Mouse (Mus musculus): ENCODE results near the gene Calml4. TPM values are rescaled to one million over a fixed set of nuclear protein-coding genes. Genes with fewer than 3 reads are reported as not detected.

The Calml4 gene
- total and polyA plus RNA-seq, 2 experiments from 2014 or later, result 2.6 to 13.0 TPM

- WGBS, result 8% methylated on average over 9 of the region's 9 CpGs
- H3K27ac ChIP-seq (ENCODE audit: low read depth, low read length), result peak overlapping the region; percentile 35; the same call in 1 of the 2 replicates
- no peak overlapping the region for H3K4me3 ChIP-seq (ENCODE audit: low read depth, low read length)
- no peak for TF ChIP-seq CTCF (IDR thresholded peaks at IDR 0.05; ENCODE audit: low read depth)
- no peaks in the 10 kb centered on the region for H3K27me3 ChIP-seq (ENCODE audit: insufficient read depth, low read length)
- no peak for ATAC-seq
- no peak overlapping the region for H3K9ac ChIP-seq
- H3K9me3 ChIP-seq (ENCODE audit: low read length), result no peaks in the 10 kb centered on the region
- DNase-seq, result no peak
- no peaks in the 10 kb centered on the region for H3K36me3 ChIP-seq (ENCODE audit: insufficient read depth)
- no peak overlapping the region for H3K4me2 ChIP-seq (ENCODE audit: low read depth)
- no peaks in the 10 kb centered on the region for H3K4me1 ChIP-seq (ENCODE audit: insufficient read depth)
These were observed 32.0 kb upstream of the Calml4 start for GRCm38 (mm10) chr9:62825791-62826393.

GRCm38 (mm10) chr9:62826456-62826855 lies 31.4 kb upstream of the Calml4 start:
- no peak for DNase-seq
- WGBS, result 11% methylated on average over 7 of the region's 7 CpGs
- no peaks in the 10 kb centered on the region for H3K27me3 ChIP-seq (ENCODE audit: insufficient read depth, low read length)
- H3K9ac ChIP-seq, result no peak overlapping the region
- H3K27ac ChIP-seq (ENCODE audit: low read depth, low read length), result no peak overlapping the region
- H3K4me2 ChIP-seq (ENCODE audit: low read depth), result no peak overlapping the region
- H3K9me3 ChIP-seq (ENCODE audit: low read length), result no peaks in the 10 kb centered on the region
- H3K36me3 ChIP-seq (ENCODE audit: insufficient read depth), result no peaks in the 10 kb centered on the region
- H3K4me1 ChIP-seq (ENCODE audit: insufficient read depth), result no peaks in the 10 kb centered on the region
- no peak for TF ChIP-seq CTCF (IDR thresholded peaks at IDR 0.05; ENCODE audit: low read depth)
- ATAC-seq, result no peak
- no peak overlapping the region for H3K4me3 ChIP-seq (ENCODE audit: low read depth, low read length)

- Histone ChIP-seq H3K9ac (no peak overlapping the region; the same call in 1 of the 2 replicates), H3K4me2 (ENCODE audit: low read depth) (peak overlapping the region; percentile 61), H3K27ac (ENCODE audit: low read depth, low read length) (peak overlapping the region; percentile 60; the same call in 1 of the 2 replicates), H3K36me3 (ENCODE audit: insufficient read depth) (no peaks in the 10 kb centered on the region), H3K27me3 (ENCODE audit: insufficient read depth, low read length) (no peaks in the 10 kb centered on the region), H3K4me3 (ENCODE audit: low read depth, low read length) (peak overlapping the region; percentile 39), H3K4me1 (ENCODE audit: insufficient read depth) (no peaks in the 10 kb centered on the region), H3K9me3 (ENCODE audit: low read length) (no peaks in the 10 kb centered on the region)
- peak; percentile 65 for TF ChIP-seq CTCF (IDR thresholded peaks at IDR 0.05; ENCODE audit: low read depth)
- DNase-seq (peak; percentile 76), ATAC-seq (0 out of 2 replicates have a peak, but pooled peaks have one; percentile 8)
- WGBS, result 5% methylated on average over 24 of the region's 24 CpGs
These were observed 29.8 kb upstream of the Calml4 start for GRCm38 (mm10) chr9:62827939-62828652.

GRCm38 (mm10) chr9:62828662-62829086 lies 29.2 kb upstream of the Calml4 start:
- WGBS, result under 1% methylated on average over 23 of the region's 23 CpGs
- peak; percentile 95 for TF ChIP-seq CTCF (IDR thresholded peaks at IDR 0.05; ENCODE audit: low read depth)
- H3K4me1 ChIP-seq (ENCODE audit: insufficient read depth), result no peaks in the 10 kb centered on the region
- ATAC-seq, result peak; percentile 97
- peak overlapping the region; percentile 39 for H3K4me3 ChIP-seq (ENCODE audit: low read depth, low read length)
- peak overlapping the region; percentile 61 for H3K4me2 ChIP-seq (ENCODE audit: low read depth)
- DNase-seq, result peak; percentile 96
- peak overlapping the region; percentile 67 for H3K27ac ChIP-seq (ENCODE audit: low read depth, low read length)
- H3K36me3 ChIP-seq (ENCODE audit: insufficient read depth), result no peaks in the 10 kb centered on the region
- peak overlapping the region; percentile 6; the same call in 1 of the 2 replicates for H3K9ac ChIP-seq
- no peaks in the 10 kb centered on the region for H3K27me3 ChIP-seq (ENCODE audit: insufficient read depth, low read length)
- no peaks in the 10 kb centered on the region for H3K9me3 ChIP-seq (ENCODE audit: low read length)

GRCm38 (mm10) chr9:62829877-62830276 lies 28.0 kb upstream of the Calml4 start:
- DNase-seq, result no peak
- WGBS, result 83% methylated on average over 6 of the region's 6 CpGs
- TF ChIP-seq CTCF (IDR thresholded peaks at IDR 0.05; ENCODE audit: low read depth), result no peak
- Histone ChIP-seq H3K9me3 (ENCODE audit: low read length) (no peaks in the 10 kb centered on the region), H3K4me3 (ENCODE audit: low read depth, low read length) (no peak overlapping the region), H3K36me3 (ENCODE audit: insufficient read depth) (no peaks in the 10 kb centered on the region), H3K27ac (ENCODE audit: low read depth, low read length) (no peak overlapping the region), H3K9ac (no peak overlapping the region), H3K4me2 (ENCODE audit: low read depth) (no peak overlapping the region), H3K27me3 (ENCODE audit: insufficient read depth, low read length) (no peaks in the 10 kb centered on the region), H3K4me1 (ENCODE audit: insufficient read depth) (no peaks in the 10 kb centered on the region)
- no peak for ATAC-seq

- TF ChIP-seq CTCF (IDR thresholded peaks at IDR 0.05; ENCODE audit: low read depth), result no peak
- Histone ChIP-seq H3K9ac (no peak overlapping the region), H3K4me2 (ENCODE audit: low read depth) (no peak overlapping the region), H3K4me1 (ENCODE audit: insufficient read depth) (peaks cover 5% of the 10 kb centered on the region; the same call in 1 of the 2 replicates), H3K36me3 (ENCODE audit: insufficient read depth) (no peaks in the 10 kb centered on the region), H3K4me3 (ENCODE audit: low read depth, low read length) (no peak overlapping the region), H3K27me3 (ENCODE audit: insufficient read depth, low read length) (no peaks in the 10 kb centered on the region), H3K9me3 (ENCODE audit: low read length) (no peaks in the 10 kb centered on the region), H3K27ac (ENCODE audit: low read depth, low read length) (no peak overlapping the region)
- DNase-seq, result no peak
- no peak for ATAC-seq
- 86% methylated on average over 5 of the region's 5 CpGs for WGBS
These were observed 23.0 kb upstream of the Calml4 start for GRCm38 (mm10) chr9:62834906-62835305.
